Mouse (Mus musculus) heart, embryonic 14.5 days (tissue): ENCODE data around the gene Gk2. TPM values are rescaled to one million over a fixed set of nuclear protein-coding genes. Genes with fewer than 3 reads are reported as not detected.

Source experiments
- ATAC-seq: fragments of 200-750 bp; cut with Nextera tagmentation; 2 replicates; pipeline ENCODE4 v1.8.0; 2017; ENCODE audit warnings: low read depth, moderate TSS enrichment; ENCODE audit not compliant: insufficient number of reproducible peaks, insufficient read depth, low FRiP score
- H3K27ac ChIP-seq, 2 experiments: fragments of 200-500 bp in 1 of 2; fragments of 300-500 bp in 1 of 2; sonication (generic) in 1 of 2; replicated peaks in 1 of 2; 2 replicates each; pipeline ENCODE4 v1.5.1; 2012 to 2014; ENCODE audit warnings: low read depth in 2 of 2, low read length in 2 of 2, control low read depth in 1 of 2, mild to moderate bottlenecking in 1 of 2, mixed read lengths in 1 of 2; ENCODE audit not compliant: control insufficient read depth in 1 of 2, insufficient read depth in 1 of 2
- H3K27me3 ChIP-seq: fragments of 300-500 bp; sonication (generic); 2 replicates; pipeline ENCODE4 v1.6.1; 2014; ENCODE audit warnings: mild to moderate bottlenecking, low read length, control low read depth; ENCODE audit not compliant: control insufficient read depth, insufficient read depth
- H3K36me3 ChIP-seq: fragments of 300-500 bp; sonication (generic); 2 replicates; pipeline ENCODE4 v1.6.1; 2014; ENCODE audit warnings: mild to moderate bottlenecking, control low read depth, low read length, mixed read lengths; ENCODE audit not compliant: control insufficient read depth, insufficient read depth
- H3K4me1 ChIP-seq, 2 experiments: fragments of 200-500 bp in 1 of 2; fragments of 300-500 bp in 1 of 2; sonication (generic) in 1 of 2; 2 replicates each; pipeline ENCODE4 v1.6.1; 2012 to 2014; ENCODE audit warnings: low read length in 2 of 2, control low read depth in 1 of 2, mixed read lengths in 1 of 2; ENCODE audit not compliant: control insufficient read depth in 2 of 2, insufficient read depth in 2 of 2
- H3K4me2 ChIP-seq: fragments of 300-500 bp; sonication (generic); 2 replicates; pipeline ENCODE4 v1.6.1; 2014; ENCODE audit warnings: mild to moderate bottlenecking, low read length
- H3K4me3 ChIP-seq, 2 experiments: fragments of 200-500 bp in 1 of 2; fragments of 300-500 bp in 1 of 2; sonication (generic) in 1 of 2; 2 replicates each; pipeline ENCODE4 v1.5.1; 2012 to 2014; ENCODE audit warnings: low read length in 2 of 2, mild to moderate bottlenecking in 2 of 2, control low read depth in 1 of 2, low read depth in 1 of 2, moderate library complexity in 1 of 2; ENCODE audit not compliant: control insufficient read depth in 1 of 2, insufficient read depth in 1 of 2
- H3K9ac ChIP-seq: fragments of 300-500 bp; sonication (generic); 2 replicates; pipeline ENCODE4 v1.6.1; 2014; ENCODE audit warnings: mild to moderate bottlenecking, low read length
- H3K9me3 ChIP-seq: fragments of 300-500 bp; sonication (generic); 2 replicates; pipeline ENCODE4 v1.6.1; 2016; ENCODE audit warnings: low read length, control low read depth; ENCODE audit not compliant: control insufficient read depth
- WGBS: fragments of 180-500 bp; shearing (Covaris S2); extraction: QIAGEN DNeasy Blood & Tissue Kit; methylation state at CpG from one replicate; pipeline ENCODE4 v1.1.7; 2014; 5-methylcytosine and 5-hydroxymethylcytosine counted together
- polyA plus RNA-seq: library from polyadenylated mRNA; unstranded; fragments of >200 nt; fragmentation: Nextera tagmentation; extraction: Ambion mirVana; gene quantifications from 2 replicates; pipeline ENCODE4 v1.2.1, GENCODE M21; 2014

The Gk2 gene
- polyA plus RNA-seq: not detected in 2 replicates

GRCm38 (mm10) chr5:97456816-97457215 lies at the start of gene Gk2:
TSS of gene Gk2 (minus strand) at chr5:97457021.
- Histone ChIP-seq H3K4me1 (no peaks in the 10 kb centered on the region), H3K9me3 (no peaks in the 10 kb centered on the region), H3K27me3 (no peaks in the 10 kb centered on the region), H3K36me3 (no peaks in the 10 kb centered on the region), H3K27ac (no peak within 1 kb of the TSS), H3K4me2 (no peak within 1 kb of the TSS), H3K4me3 (no peak within 1 kb of the TSS), H3K9ac (no peak within 1 kb of the TSS)
- 90% methylated on average over 10 of the region's 10 CpGs for WGBS
- ATAC-seq: no peak

GRCm38 (mm10) chr5:97498041-97498440 lies 41.2 kb upstream of the Gk2 start:
- Histone ChIP-seq H3K9ac (no peak overlapping the region), H3K27me3 (no peaks in the 10 kb centered on the region), H3K4me2 (no peak overlapping the region), H3K4me3 (no peak overlapping the region), H3K36me3 (no peaks in the 10 kb centered on the region), H3K27ac (no peak overlapping the region), H3K9me3 (no peaks in the 10 kb centered on the region), H3K4me1 (no peaks in the 10 kb centered on the region)
- no peak for ATAC-seq

GRCm38 (mm10) chr5:97495488-97496092 lies 38.8 kb upstream of the Gk2 start:
- H3K36me3 ChIP-seq: no peaks in the 10 kb centered on the region
- no peak for ATAC-seq
- no peak overlapping the region for H3K4me2 ChIP-seq
- H3K4me1 ChIP-seq: no peaks in the 10 kb centered on the region
- no peaks in the 10 kb centered on the region for H3K27me3 ChIP-seq
- 76% methylated on average over 5 of the region's 5 CpGs for WGBS
- H3K27ac ChIP-seq: no peak overlapping the region
- H3K9me3 ChIP-seq: no peaks in the 10 kb centered on the region
- no peak overlapping the region for H3K4me3 ChIP-seq
- H3K9ac ChIP-seq: no peak overlapping the region

- Histone ChIP-seq H3K9ac (no peak overlapping the region), H3K9me3 (no peaks in the 10 kb centered on the region), H3K27ac (no peak overlapping the region), H3K36me3 (no peaks in the 10 kb centered on the region), H3K4me2 (no peak overlapping the region), H3K4me3 (no peak overlapping the region), H3K27me3 (no peaks in the 10 kb centered on the region), H3K4me1 (no peaks in the 10 kb centered on the region)
- 85% methylated on average over 5 of the region's 5 CpGs for WGBS
- ATAC-seq: no peak
Observed at GRCm38 (mm10) chr5:97493421-97493820, 36.6 kb upstream of the Gk2 start.

DNA sequence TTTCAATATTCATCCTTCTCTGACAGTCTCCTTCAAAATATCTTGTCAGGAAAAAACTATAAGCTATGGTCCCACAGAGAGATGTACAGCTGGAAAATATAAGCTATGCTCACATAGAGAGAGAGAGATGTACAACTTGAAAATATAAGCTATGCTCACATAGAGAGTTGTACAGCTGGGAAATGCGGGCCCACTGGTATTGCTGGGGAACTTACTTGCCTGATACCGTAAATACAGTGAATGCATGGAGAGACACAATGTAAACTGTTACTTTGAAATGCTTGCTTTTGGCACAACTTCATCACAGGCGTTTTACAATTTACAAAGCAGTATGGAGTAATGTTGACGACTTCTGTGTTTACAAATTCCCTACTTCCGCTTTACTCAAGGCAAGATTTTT lies 29.3 kb upstream of the Gk2 start:
- no peak overlapping the region for H3K4me2 ChIP-seq
- no peak overlapping the region for H3K27ac ChIP-seq
- H3K4me3 ChIP-seq: no peak overlapping the region
- ATAC-seq: no peak
- H3K9ac ChIP-seq: no peak overlapping the region
- 82% methylated on average over 5 of the region's 5 CpGs for WGBS
- H3K36me3 ChIP-seq: no peaks in the 10 kb centered on the region
- no peaks in the 10 kb centered on the region for H3K4me1 ChIP-seq
- H3K9me3 ChIP-seq: no peaks in the 10 kb centered on the region
- H3K27me3 ChIP-seq: no peaks in the 10 kb centered on the region

GRCm38 (mm10) chr5:97479991-97480390 lies 23.2 kb upstream of the Gk2 start:
- Histone ChIP-seq H3K27me3 (no peaks in the 10 kb centered on the region), H3K9me3 (0 out of 2 replicates have a peak, but pooled peaks cover 3% of the 10 kb centered on the region), H3K4me3 (no peak overlapping the region), H3K4me1 (no peaks in the 10 kb centered on the region), H3K36me3 (no peaks in the 10 kb centered on the region), H3K27ac (no peak overlapping the region), H3K4me2 (no peak overlapping the region), H3K9ac (no peak overlapping the region)
- no peak for ATAC-seq
- WGBS: 45% methylated on average over 1 of the region's 1 CpGs

DNA sequence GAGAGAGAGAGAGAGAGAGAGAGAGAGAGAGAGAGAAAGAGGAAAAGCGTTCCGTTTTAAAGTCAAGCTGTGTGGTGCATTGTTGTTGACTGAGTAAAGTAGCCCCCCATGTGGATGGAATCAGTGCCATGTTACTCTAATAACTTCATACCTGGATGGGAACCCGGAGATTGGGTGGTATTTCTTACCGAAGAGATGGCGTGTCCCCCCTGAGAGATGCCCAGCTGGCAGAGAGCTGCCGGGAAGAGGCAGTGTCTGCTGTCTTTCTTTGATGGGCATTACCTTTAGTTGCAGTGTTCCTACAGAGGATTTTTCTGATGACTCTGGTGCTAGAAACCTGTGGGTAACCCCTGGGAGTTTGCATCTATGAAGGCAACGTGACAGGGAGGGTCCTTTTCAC lies 10.4 kb upstream of the Gk2 start:
- H3K4me3 ChIP-seq: no peak overlapping the region
- no peaks in the 10 kb centered on the region for H3K9me3 ChIP-seq
- no peaks in the 10 kb centered on the region for H3K27me3 ChIP-seq
- no peak overlapping the region for H3K4me2 ChIP-seq
- H3K27ac ChIP-seq: no peak overlapping the region
- no peak overlapping the region for H3K9ac ChIP-seq
- no peaks in the 10 kb centered on the region for H3K36me3 ChIP-seq
- ATAC-seq: no peak
- WGBS: 84% methylated on average over 7 of the region's 7 CpGs
- no peaks in the 10 kb centered on the region for H3K4me1 ChIP-seq

DNA sequence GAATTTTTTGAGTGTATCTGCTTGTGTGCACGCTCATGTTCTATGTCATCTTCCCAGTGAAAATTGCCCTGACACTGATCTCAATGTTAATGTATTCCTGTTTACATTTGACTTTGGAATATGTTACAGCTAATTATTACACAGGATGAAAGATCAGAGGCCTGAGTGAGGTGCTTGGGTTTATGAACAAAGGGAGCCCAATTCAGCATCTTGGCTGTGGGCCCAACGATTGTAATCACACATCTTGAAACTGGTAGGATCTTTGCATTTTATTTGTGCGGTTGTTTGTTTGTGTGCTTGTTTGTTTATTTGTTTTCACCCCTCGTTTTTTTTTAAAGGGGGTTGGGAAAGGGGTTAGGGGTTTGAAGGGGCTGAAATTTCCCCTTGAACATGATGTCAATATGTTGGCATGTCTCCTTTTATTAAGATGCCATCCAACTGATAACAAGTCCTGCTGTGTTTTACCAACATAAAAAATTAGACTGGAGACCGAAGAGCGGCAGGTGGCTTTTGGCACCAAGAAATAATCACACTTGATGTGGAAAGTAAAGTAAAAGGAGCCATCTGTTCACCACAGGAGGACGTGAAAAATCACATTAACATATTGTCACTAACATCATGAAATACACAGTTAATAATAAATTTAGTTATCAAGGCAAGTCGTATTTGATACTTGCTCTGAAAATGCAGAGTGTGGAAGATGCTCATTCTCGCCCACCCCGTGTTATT lies 9.8 kb upstream of the Gk2 start:
- Histone ChIP-seq H3K27me3 (no peaks in the 10 kb centered on the region), H3K4me2 (no peak overlapping the region), H3K4me1 (no peaks in the 10 kb centered on the region), H3K27ac (no peak overlapping the region), H3K9ac (no peak overlapping the region), H3K9me3 (no peaks in the 10 kb centered on the region), H3K36me3 (no peaks in the 10 kb centered on the region), H3K4me3 (no peak overlapping the region)
- no peak for ATAC-seq
- 79% methylated on average over 10 of the region's 10 CpGs for WGBS
